19 mouse cellular contexts compared by ENCODE assay signal in genomic region chr11:96775063-96775462, GRCm38 (mm10). TPM values are rescaled to one million over a fixed set of nuclear protein-coding genes. Genes with fewer than 3 reads are reported as not detected.
DNase-seq lines count a peak whose midpoint lies in the region; ATAC-seq and TF ChIP-seq lines count a peak whose summit lies in the region.
"Had no signal": no experiment of that assay in that cellular context is flagged by ENCODE, and none has a peak within 500 bp of the region (broad histone marks: within the 10 kb centered on the region; RNA-seq: fewer than 3 reads in every experiment).

No protein-coding gene starts in this region.

- H3K4me1 ChIP-seq in E14TG2a.4 (replicated peaks; ENCODE audit: low read depth, low read length) = peaks cover 83% of the 10 kb centered on the region
- H3K4me1 ChIP-seq in hindbrain, postnatal 0 days (ENCODE audit: insufficient read depth, low read length) = peaks cover 5% of the 10 kb centered on the region; the same call in 1 of the 2 replicates

- TF ChIP-seq CTCF in layer of hippocampus, adult 2 months (conservative IDR thresholded peaks at IDR 0.05) = no peak
- no peak for TF ChIP-seq CTCF in E14TG2a.4 (conservative IDR thresholded peaks at IDR 0.05; ENCODE audit: low read length)
- no peak for TF ChIP-seq CTCF in hindbrain, postnatal 0 days (IDR thresholded peaks at IDR 0.05; ENCODE audit: low read depth)

- H3K4me3 ChIP-seq in layer of hippocampus, adult 2 months = peak overlapping the region; percentile 3
- 0 out of 2 replicates have a peak overlapping the region, but pooled peaks have one; percentile 3 for H3K4me3 ChIP-seq in E14TG2a.4 (replicated peaks; ENCODE audit: low read length)
- H3K4me3 ChIP-seq in hindbrain, postnatal 0 days (ENCODE audit: low read length) = no peak overlapping the region
- H3K4me3 ChIP-seq: forebrain, embryonic 10.5 days; limb, embryonic 15.5 days; megakaryocyte, embryonic 14.5 days; stomach, embryonic 15.5 days had no signal

- no peak overlapping the region for H3K9ac ChIP-seq in hindbrain, postnatal 0 days (replicated peaks; ENCODE audit: low read length)
- H3K9ac ChIP-seq: forebrain, postnatal 0 days; limb, embryonic 15.5 days; stomach, embryonic 15.5 days had no signal

- peak; percentile 94 for DNase-seq in heart, adult 11 months
- no peak for DNase-seq in heart, postnatal 4 days
- no peak for DNase-seq in layer of hippocampus, adult 2 months (ENCODE audit: low spot score in 2 of 2)
- no peak for DNase-seq in layer of hippocampus, adult 9-11 months
- peak; percentile 37 for DNase-seq in hindbrain, postnatal 0 days (ENCODE audit: low spot score)
- DNase-seq in thymus, postnatal 14 days = no peak
- no peak for DNase-seq in cerebellum, adult 8-10 months
- DNase-seq: adrenal gland, adult 8-10 months; cerebellum, postnatal 10 days; forebrain, postnatal 0 days; lung, postnatal 14 days; spleen, adult 18-20 months; thymus, adult 18-20 months had no signal

- H3K9me3 ChIP-seq in E14TG2a.4 (ENCODE audit: low read length) = no peaks in the 10 kb centered on the region
- no peaks in the 10 kb centered on the region for H3K9me3 ChIP-seq in hindbrain, postnatal 0 days (ENCODE audit: low read length)
- H3K9me3 ChIP-seq: forebrain, embryonic 10.5 days; limb, embryonic 15.5 days; megakaryocyte, embryonic 14.5 days; stomach, embryonic 15.5 days had no signal

- H3K4me2 ChIP-seq in hindbrain, postnatal 0 days (ENCODE audit: low read depth, low read length) = peak overlapping the region; percentile 79; the same call in 1 of the 2 replicates
- H3K4me2 ChIP-seq: limb, embryonic 15.5 days; stomach, embryonic 15.5 days had no signal

- WGBS in hindbrain, postnatal 0 days = 75% methylated on average over 8 of the region's 8 CpGs

- peak overlapping the region; percentile 61 for H3K27ac ChIP-seq in layer of hippocampus, adult 2 months
- H3K27ac ChIP-seq in hindbrain, postnatal 0 days = 0 out of 2 replicates have a peak overlapping the region, but pooled peaks have one; percentile 22
- H3K27ac ChIP-seq: forebrain, embryonic 10.5 days; limb, embryonic 15.5 days; stomach, embryonic 15.5 days had no signal

- H3K36me3 ChIP-seq in E14TG2a.4 (ENCODE audit: insufficient read depth, low read length) = peaks cover 58% of the 10 kb centered on the region
- peaks cover 31% of the 10 kb centered on the region for H3K36me3 ChIP-seq in hindbrain, postnatal 0 days (ENCODE audit: insufficient read depth, low read length)

- H3K27me3 ChIP-seq in E14TG2a.4 (ENCODE audit: insufficient read depth, low read length) = no peaks in the 10 kb centered on the region
- H3K27me3 ChIP-seq in hindbrain, postnatal 0 days (ENCODE audit: insufficient read depth, low read length) = no peaks in the 10 kb centered on the region
- H3K27me3 ChIP-seq: limb, embryonic 15.5 days; megakaryocyte, embryonic 14.5 days; stomach, embryonic 15.5 days had no signal

- no peak for ATAC-seq in hindbrain, postnatal 0 days
- ATAC-seq: forebrain, postnatal 0 days; intestine, postnatal 0 days had no signal

RNA-seq across cellular contexts. Expression of gene Snx11, which starts 2.3 kb away (rescaled TPM):
- 10 to 100 TPM; 15.5 to 18.2 TPM for total RNA-seq in heart, postnatal 4 days (2021)
- total RNA-seq in layer of hippocampus, adult 2 months (2021) = 10 to 100 TPM; 52.5 to 56.7 TPM
- total RNA-seq in hindbrain, postnatal 0 days (2014; rRNA removed) = 66.0 and 71.4 TPM in 2 replicates
- 36.5 and 40.9 TPM in 2 replicates for polyA plus RNA-seq in hindbrain, postnatal 0 days (2015; fragmentation: Nextera tagmentation; extraction: Ambion mirVana)

RNA-seq across cellular contexts. Expression of gene Cbx1, which starts 13.9 kb away (rescaled TPM):
- total RNA-seq in heart, postnatal 4 days (2021) = 10 to 100 TPM; 69.6 to 72.0 TPM
- total RNA-seq in layer of hippocampus, adult 2 months (2021) = 10 to 100 TPM; 44.6 to 47.4 TPM
- total RNA-seq in hindbrain, postnatal 0 days (2014; rRNA removed) = 23.1 and 27.9 TPM in 2 replicates
- polyA plus RNA-seq in hindbrain, postnatal 0 days (2015; fragmentation: Nextera tagmentation; extraction: Ambion mirVana) = 57.2 and 63.0 TPM in 2 replicates

RNA-seq across cellular contexts. Expression of gene Nfe2l1, which starts 54.7 kb away (rescaled TPM):
- total RNA-seq in heart, postnatal 4 days (2021) = 100 to 1,000 TPM; 200 to 203 TPM
- 100 to 1,000 TPM; 221 to 229 TPM for total RNA-seq in layer of hippocampus, adult 2 months (2021)
- total RNA-seq in hindbrain, postnatal 0 days (2014; rRNA removed) = 91.4 and 92.8 TPM in 2 replicates
- 67.2 and 69.0 TPM in 2 replicates for polyA plus RNA-seq in hindbrain, postnatal 0 days (2015; fragmentation: Nextera tagmentation; extraction: Ambion mirVana)

Comparison
In these comparisons a context has a peak if more than half of its experiments do, and no peak if none do; other contexts are left out.
1. DNase-seq: peak in heart, adult 11 months (single experiment) and hindbrain, postnatal 0 days (single experiment); none in heart, postnatal 4 days (single experiment), layer of hippocampus, adult 2 months (0 of 2), layer of hippocampus, adult 9-11 months (single experiment), thymus, postnatal 14 days (single experiment) and cerebellum, adult 8-10 months (single experiment).